Comparison of ENCODE assay signal across 16 mouse cellular contexts in the genomic region with DNA sequence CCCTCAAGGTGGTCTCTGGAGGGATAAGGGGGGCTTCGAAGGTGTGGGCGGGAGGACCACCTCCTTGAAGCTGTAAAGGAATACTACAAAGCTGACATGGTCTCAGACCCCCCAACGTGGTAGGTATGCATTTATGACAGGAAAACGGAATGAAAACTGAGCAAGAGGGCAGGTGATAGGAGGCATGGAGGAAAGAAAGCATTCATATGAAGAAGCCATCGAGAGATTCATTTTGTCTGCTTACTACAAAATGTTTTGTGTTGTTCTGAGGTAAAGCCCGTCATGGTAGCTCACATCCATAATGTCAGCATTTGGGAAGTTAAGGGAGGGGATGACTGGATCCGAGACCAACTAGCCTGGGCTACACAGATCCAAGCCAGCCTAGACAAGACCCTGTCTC. TPM values are rescaled to one million over a fixed set of nuclear protein-coding genes. Genes with fewer than 3 reads are reported as not detected.
DNase-seq lines count a peak whose midpoint lies in the region; ATAC-seq and TF ChIP-seq lines count a peak whose summit lies in the region.
"Had no signal": no experiment of that assay in that cellular context is flagged by ENCODE, and none has a peak within 500 bp of the region (broad histone marks: within the 10 kb centered on the region; RNA-seq: fewer than 3 reads in every experiment).

No protein-coding gene starts in this region.

- peaks cover 2% of the 10 kb centered on the region; the same call in 1 of the 2 replicates for H3K4me1 ChIP-seq in hindbrain, embryonic 11.5 days (replicated peaks; ENCODE audit: control insufficient read depth, insufficient read depth, low read length)
- H3K4me1 ChIP-seq in hindbrain, embryonic 16.5 days (ENCODE audit: control insufficient read depth, insufficient read depth, low read depth, low read length) = peaks cover 25% of the 10 kb centered on the region
- peaks cover 59% of the 10 kb centered on the region for H3K4me1 ChIP-seq in E14TG2a.4 (replicated peaks; ENCODE audit: low read depth, low read length)
- peaks cover 39% of the 10 kb centered on the region for H3K4me1 ChIP-seq in embryonic facial prominence, embryonic 13.5 days
- H3K4me1 ChIP-seq in liver, embryonic 13.5 days (replicated peaks) = peaks cover 12% of the 10 kb centered on the region

- no peak for DNase-seq in hindbrain, embryonic 11.5 days (ENCODE audit: low spot score)
- no peak for DNase-seq in liver, embryonic 13.5 days
- DNase-seq in left cerebral cortex, postnatal 14 days (ENCODE audit: low spot score in 2 of 2) = no peak
- DNase-seq in testis, postnatal 10 days (ENCODE audit: low spot score) = no peak
- DNase-seq in left cerebral cortex, adult 2 months (ENCODE audit: extremely low spot score in 1 of 2, low spot score in 2 of 2) = no peak
- DNase-seq: cerebellum, adult 9-11 months; gastrocnemius, postnatal 14 days; lung, adult 2 months; right cerebral cortex, adult 18-20 months had no signal

- no peak overlapping the region for H3K27ac ChIP-seq in hindbrain, embryonic 11.5 days (ENCODE audit: low read depth, low read length)
- H3K27ac ChIP-seq in hindbrain, embryonic 16.5 days (ENCODE audit: low read depth, low read length) = no peak overlapping the region
- H3K27ac ChIP-seq in embryonic facial prominence, embryonic 13.5 days = no peak overlapping the region
- H3K27ac ChIP-seq in liver, embryonic 13.5 days = no peak overlapping the region
- H3K27ac ChIP-seq in left cerebral cortex, adult 2 months = no peak overlapping the region
- H3K27ac ChIP-seq: hindbrain, embryonic 15.5 days had no signal

- 5% methylated on average over 7 of the region's 7 CpGs for WGBS in hindbrain, embryonic 11.5 days
- WGBS in hindbrain, embryonic 16.5 days = 19% methylated on average over 7 of the region's 7 CpGs
- WGBS in embryonic facial prominence, embryonic 13.5 days = 14% methylated on average over 7 of the region's 7 CpGs
- 19% methylated on average over 7 of the region's 7 CpGs for WGBS in liver, embryonic 13.5 days (ENCODE audit: insufficient replicate concordance)

- H3K27me3 ChIP-seq in hindbrain, embryonic 11.5 days (ENCODE audit: control insufficient read depth, insufficient read depth, low read length) = no peaks in the 10 kb centered on the region
- peaks cover 40% of the 10 kb centered on the region for H3K27me3 ChIP-seq in hindbrain, embryonic 16.5 days (replicated peaks; ENCODE audit: control insufficient read depth, insufficient read depth, low read length)
- no peaks in the 10 kb centered on the region for H3K27me3 ChIP-seq in E14TG2a.4 (ENCODE audit: insufficient read depth, low read length)
- peaks cover 52% of the 10 kb centered on the region for H3K27me3 ChIP-seq in embryonic facial prominence, embryonic 13.5 days
- H3K27me3 ChIP-seq in liver, embryonic 13.5 days = peaks cover 91% of the 10 kb centered on the region

- no peak for ATAC-seq in hindbrain, embryonic 11.5 days (ENCODE audit: low FRiP score)
- no peak for ATAC-seq in hindbrain, embryonic 16.5 days
- no peak for ATAC-seq in embryonic facial prominence, embryonic 13.5 days (ENCODE audit: insufficient number of reproducible peaks, insufficient read depth, low FRiP score, low TSS enrichment, low read depth)
- ATAC-seq in liver, embryonic 13.5 days (ENCODE audit: low read depth) = no peak
- ATAC-seq: CD4-positive, CD25-positive, alpha-beta regulatory T cell, adult 4 months had no signal

- H3K9ac ChIP-seq in hindbrain, embryonic 11.5 days (ENCODE audit: low read depth, low read length) = peak overlapping the region; percentile 73; the same call in 1 of the 2 replicates
- no peak overlapping the region for H3K9ac ChIP-seq in hindbrain, embryonic 16.5 days (ENCODE audit: low read depth, low read length)
- H3K9ac ChIP-seq in embryonic facial prominence, embryonic 13.5 days = no peak overlapping the region
- peak overlapping the region; percentile 66 for H3K9ac ChIP-seq in liver, embryonic 13.5 days
- H3K9ac ChIP-seq: hindbrain, embryonic 15.5 days had no signal

- no peaks in the 10 kb centered on the region for H3K36me3 ChIP-seq in hindbrain, embryonic 11.5 days (ENCODE audit: control insufficient read depth, insufficient read depth, low read length)
- H3K36me3 ChIP-seq in hindbrain, embryonic 16.5 days (ENCODE audit: control insufficient read depth, insufficient read depth, low read length) = no peaks in the 10 kb centered on the region
- peaks cover 57% of the 10 kb centered on the region for H3K36me3 ChIP-seq in E14TG2a.4 (ENCODE audit: insufficient read depth, low read length)
- no peaks in the 10 kb centered on the region for H3K36me3 ChIP-seq in embryonic facial prominence, embryonic 13.5 days
- no peaks in the 10 kb centered on the region for H3K36me3 ChIP-seq in liver, embryonic 13.5 days
- H3K36me3 ChIP-seq: hindbrain, embryonic 15.5 days had no signal

- peak overlapping the region; percentile 79 for H3K4me3 ChIP-seq in hindbrain, embryonic 11.5 days (ENCODE audit: low read depth, low read length)
- no peak overlapping the region for H3K4me3 ChIP-seq in hindbrain, embryonic 16.5 days (ENCODE audit: low read length)
- peak overlapping the region; percentile 92 for H3K4me3 ChIP-seq in E14TG2a.4 (replicated peaks; ENCODE audit: low read length)
- H3K4me3 ChIP-seq in embryonic facial prominence, embryonic 13.5 days = peak overlapping the region; percentile 64; the same call in 1 of the 2 replicates
- H3K4me3 ChIP-seq in liver, embryonic 13.5 days (replicated peaks) = peak overlapping the region; percentile 60
- no peak overlapping the region for H3K4me3 ChIP-seq in left cerebral cortex, adult 2 months

- TF ChIP-seq CTCF in E14TG2a.4 (conservative IDR thresholded peaks at IDR 0.05; ENCODE audit: low read length) = no peak
- no peak for TF ChIP-seq CTCF in left cerebral cortex, adult 2 months (IDR thresholded peaks at IDR 0.05)

- intact Hi-C loops in left cerebral cortex, postnatal 14 days (cut with DNase I) = no loop called here
- intact Hi-C loops in left cerebral cortex, adult 2 months (cut with DNase I) = no loop called here

- H3K9me3 ChIP-seq in hindbrain, embryonic 11.5 days (ENCODE audit: control insufficient read depth, low read length) = no peaks in the 10 kb centered on the region
- H3K9me3 ChIP-seq in hindbrain, embryonic 16.5 days (ENCODE audit: control insufficient read depth, low read length) = no peaks in the 10 kb centered on the region
- no peaks in the 10 kb centered on the region for H3K9me3 ChIP-seq in E14TG2a.4 (ENCODE audit: low read length)
- H3K9me3 ChIP-seq in embryonic facial prominence, embryonic 13.5 days = no peaks in the 10 kb centered on the region
- H3K9me3 ChIP-seq in liver, embryonic 13.5 days (replicated peaks) = no peaks in the 10 kb centered on the region
- H3K9me3 ChIP-seq: hindbrain, embryonic 15.5 days had no signal

- H3K4me2 ChIP-seq in hindbrain, embryonic 11.5 days (replicated peaks; ENCODE audit: low read depth, low read length) = peak overlapping the region; percentile 91
- no peak overlapping the region for H3K4me2 ChIP-seq in hindbrain, embryonic 16.5 days (ENCODE audit: low read length)
- H3K4me2 ChIP-seq in embryonic facial prominence, embryonic 13.5 days = peak overlapping the region; percentile 95
- H3K4me2 ChIP-seq in liver, embryonic 13.5 days = peak overlapping the region; percentile 62

RNA-seq across cellular contexts. Expression of a gene that starts 4.0 kb away (rescaled TPM):
- 1.9 and 2.7 TPM in 2 replicates for polyA plus RNA-seq in hindbrain, embryonic 11.5 days (2014; fragmentation: Nextera tagmentation; extraction: Ambion mirVana)
- polyA plus RNA-seq in hindbrain, embryonic 16.5 days (2015; fragmentation: Nextera tagmentation; extraction: Ambion mirVana) = 0.14 and 0.24 TPM in 2 replicates
- polyA plus RNA-seq in embryonic facial prominence, embryonic 13.5 days (2015; fragmentation: Nextera tagmentation; extraction: Ambion mirVana) = 0.39 and 0.46 TPM in 2 replicates
- polyA plus RNA-seq in liver, embryonic 13.5 days (2015; fragmentation: Nextera tagmentation; extraction: Ambion mirVana) = 1.4 and 1.6 TPM in 2 replicates
- total RNA-seq in left cerebral cortex, postnatal 14 days (2021) = under 1 TPM; 0.44 to 0.48 TPM
- under 1 TPM; 0.72 to 0.84 TPM for total RNA-seq in left cerebral cortex, adult 2 months (2021)
- total RNA-seq: gastrocnemius, postnatal 14 days had no signal
- polyA plus RNA-seq: CD4-positive, CD25-positive, alpha-beta regulatory T cell, adult 4 months had no signal

RNA-seq across cellular contexts. Expression of a gene that starts 44.6 kb away (rescaled TPM):
- polyA plus RNA-seq in hindbrain, embryonic 11.5 days (2014; fragmentation: Nextera tagmentation; extraction: Ambion mirVana) = not detected in 2 replicates
- polyA plus RNA-seq in hindbrain, embryonic 16.5 days (2015; fragmentation: Nextera tagmentation; extraction: Ambion mirVana) = not detected in 2 replicates
- 0.59 and 0.60 TPM in 2 replicates for polyA plus RNA-seq in embryonic facial prominence, embryonic 13.5 days (2015; fragmentation: Nextera tagmentation; extraction: Ambion mirVana)
- not detected in 2 replicates for polyA plus RNA-seq in liver, embryonic 13.5 days (2015; fragmentation: Nextera tagmentation; extraction: Ambion mirVana)
- not detected for total RNA-seq in left cerebral cortex, postnatal 14 days (2021)
- not detected for total RNA-seq in left cerebral cortex, adult 2 months (2021)
- total RNA-seq: gastrocnemius, postnatal 14 days; layer of hippocampus, adult 8-10 months had no signal
- polyA plus RNA-seq: brain, embryonic 14.5 days; CD4-positive, CD25-positive, alpha-beta regulatory T cell, adult 4 months; hindbrain, embryonic 15.5 days; lung, adult 2 months had no signal

RNA-seq across cellular contexts. Expression of a gene that starts 55.4 kb away (rescaled TPM):
- polyA plus RNA-seq in hindbrain, embryonic 11.5 days (2014; fragmentation: Nextera tagmentation; extraction: Ambion mirVana) = not detected in 2 replicates
- not detected in 2 replicates for polyA plus RNA-seq in hindbrain, embryonic 16.5 days (2015; fragmentation: Nextera tagmentation; extraction: Ambion mirVana)
- 0.14 and 0.56 TPM in 2 replicates for polyA plus RNA-seq in embryonic facial prominence, embryonic 13.5 days (2015; fragmentation: Nextera tagmentation; extraction: Ambion mirVana)
- polyA plus RNA-seq in liver, embryonic 13.5 days (2015; fragmentation: Nextera tagmentation; extraction: Ambion mirVana) = not detected in 2 replicates
- total RNA-seq in left cerebral cortex, postnatal 14 days (2021) = not detected
- total RNA-seq in left cerebral cortex, adult 2 months (2021) = not detected
- total RNA-seq: gastrocnemius, postnatal 14 days; layer of hippocampus, adult 8-10 months had no signal
- polyA plus RNA-seq: brain, embryonic 14.5 days; hindbrain, embryonic 15.5 days had no signal

Comparison
In these comparisons a context has a peak if more than half of its experiments do, and no peak if none do; other contexts are left out.
1. H3K4me3 ChIP-seq: peak in hindbrain, embryonic 11.5 days (single experiment), E14TG2a.4 (single experiment), embryonic facial prominence, embryonic 13.5 days (single experiment) and liver, embryonic 13.5 days (single experiment); none in hindbrain, embryonic 16.5 days (single experiment) and left cerebral cortex, adult 2 months (single experiment).
2. H3K9ac ChIP-seq: peak in hindbrain, embryonic 11.5 days (single experiment) and liver, embryonic 13.5 days (single experiment); none in hindbrain, embryonic 16.5 days (single experiment) and embryonic facial prominence, embryonic 13.5 days (single experiment).